Mouse (Mus musculus): Measurements from ENCODE around the gene Wbp2.

The Wbp2 gene

GRCm38 (mm10) chr11:116072608-116073007 is 14.2 kb downstream of the Wbp2 start:
- in situ Hi-C loops (cut with MboI; ENCODE audit: unreplicated experiment in 2 of 2) = loop anchor here (5.0 kb wide), 1 partner anchor 40 kb away; the partner anchor contains the start of gene Unk (in 2 of the 2)

- in situ Hi-C loops (cut with MboI; ENCODE audit: unreplicated experiment in 2 of 2) = loop anchor here (5.0 kb wide), 1 partner anchor 39 kb away; the partner anchor contains the start of gene Unk (in 2 of the 2)
These were observed 15.3 kb downstream of the Wbp2 start for GRCm38 (mm10) chr11:116071510-116071909.

GRCm38 (mm10) chr11:116065345-116065744 is 21.4 kb downstream of the Wbp2 start:
- in situ Hi-C loops (cut with MboI; ENCODE audit: unreplicated experiment in 2 of 2) = no loop called here

GRCm38 (mm10) chr11:116064187-116064867 is 22.5 kb downstream of the Wbp2 start:
- in situ Hi-C loops (cut with MboI; ENCODE audit: unreplicated experiment in 2 of 2) = no loop called here

GRCm38 (mm10) chr11:116063562-116063961 is 23.2 kb downstream of the Wbp2 start:
- in situ Hi-C loops (cut with MboI; ENCODE audit: unreplicated experiment in 2 of 2) = no loop called here

- in situ Hi-C loops (cut with MboI; ENCODE audit: unreplicated experiment in 2 of 2) = no loop called here
These were observed 24.3 kb downstream of the Wbp2 start for GRCm38 (mm10) chr11:116062521-116062920.

GRCm38 (mm10) chr11:116061641-116062415 is 25.0 kb downstream of the Wbp2 start:
- in situ Hi-C loops (cut with MboI; ENCODE audit: unreplicated experiment in 2 of 2) = no loop called here

- in situ Hi-C loops (cut with MboI; ENCODE audit: unreplicated experiment in 2 of 2) = no loop called here
These were observed 26.2 kb downstream of the Wbp2 start for GRCm38 (mm10) chr11:116060596-116060995.

- in situ Hi-C loops (cut with MboI; ENCODE audit: unreplicated experiment in 2 of 2) = no loop called here
These were observed 27.1 kb downstream of the Wbp2 start for GRCm38 (mm10) chr11:116059691-116060025.

- in situ Hi-C loops (cut with MboI; ENCODE audit: unreplicated experiment in 2 of 2) = no loop called here
These were observed 27.7 kb downstream of the Wbp2 start for GRCm38 (mm10) chr11:116058868-116059690.

GRCm38 (mm10) chr11:116058022-116058614 is 28.7 kb downstream of the Wbp2 start:
- in situ Hi-C loops (cut with MboI; ENCODE audit: unreplicated experiment in 2 of 2) = no loop called here

GRCm38 (mm10) chr11:116057237-116057881 is 29.4 kb downstream of the Wbp2 start:
- in situ Hi-C loops (cut with MboI; ENCODE audit: unreplicated experiment in 2 of 2) = no loop called here

- in situ Hi-C loops (cut with MboI; ENCODE audit: unreplicated experiment in 2 of 2) = no loop called here
These were observed 30.9 kb downstream of the Wbp2 start for GRCm38 (mm10) chr11:116055873-116056272.

- in situ Hi-C loops (cut with MboI; ENCODE audit: unreplicated experiment in 2 of 2) = no loop called here
These were observed 33.1 kb downstream of the Wbp2 start for GRCm38 (mm10) chr11:116053510-116054229.

GRCm38 (mm10) chr11:116050196-116050595 is 36.6 kb downstream of the Wbp2 start:
- in situ Hi-C loops (cut with MboI; ENCODE audit: unreplicated experiment in 2 of 2) = no loop called here

GRCm38 (mm10) chr11:116049610-116050009 is 37.2 kb downstream of the Wbp2 start:
- in situ Hi-C loops (cut with MboI; ENCODE audit: unreplicated experiment in 2 of 2) = no loop called here

- in situ Hi-C loops (cut with MboI; ENCODE audit: unreplicated experiment in 2 of 2) = no loop called here
These were observed 41.6 kb downstream of the Wbp2 start for GRCm38 (mm10) chr11:116045173-116045572.

GRCm38 (mm10) chr11:116043286-116043685 is 43.5 kb downstream of the Wbp2 start:
- in situ Hi-C loops (cut with MboI; ENCODE audit: unreplicated experiment in 2 of 2) = no loop called here

GRCm38 (mm10) chr11:116042372-116043138 is 44.2 kb downstream of the Wbp2 start:
- in situ Hi-C loops (cut with MboI; ENCODE audit: unreplicated experiment in 2 of 2) = no loop called here
